Mouse (Mus musculus): ENCODE measurements around the gene Ctsj. TPM values are rescaled to one million over a fixed set of nuclear protein-coding genes. Genes with fewer than 3 reads are reported as not detected.
"Not testable (repeated sequence)": the region's sequence is repeated elsewhere in the genome, so short reads cannot be mapped to it uniquely, and the experiment has no call there.

Ctsj gene
- not detected in 2 replicates for polyA plus RNA-seq (2015; fragmentation: Nextera tagmentation; extraction: Ambion mirVana)

GRCm38 (mm10) chr13:61005859-61006258, at the start of gene Ctsj:
Gene Ctsj, minus strand, starts transcription at chr13:61005959.
- Histone ChIP-seq H3K27ac (ENCODE audit: low read length) (no peak within 1 kb of the TSS), H3K4me3 (ENCODE audit: low read length) (no peak within 1 kb of the TSS), H3K9me3 (ENCODE audit: control insufficient read depth, low read length) (no peaks in the 10 kb centered on the region; the same call in 1 of the 2 replicates), H3K36me3 (ENCODE audit: control insufficient read depth, insufficient read depth, low read length) (no peaks in the 10 kb centered on the region), H3K27me3 (ENCODE audit: control insufficient read depth, insufficient read depth, low read depth, low read length) (no peaks in the 10 kb centered on the region), H3K4me1 (replicated peaks; ENCODE audit: control insufficient read depth, insufficient read depth, low read length) (no peaks in the 10 kb centered on the region), H3K4me2 (ENCODE audit: low read depth, low read length) (no peak within 1 kb of the TSS), H3K9ac (ENCODE audit: low read length) (no peak within 1 kb of the TSS)
- no peak for ATAC-seq (ENCODE audit: low read depth)
- WGBS, result 69% methylated on average over 3 of the region's 3 CpGs

GRCm38 (mm10) chr13:61040531-61040930, 34.8 kb upstream of the Ctsj start, which contains the start of gene Ctsq:
Gene Ctsq, minus strand, starts transcription at chr13:61040631.
- Histone ChIP-seq H3K36me3 (ENCODE audit: control insufficient read depth, insufficient read depth, low read length) (no peaks in the 10 kb centered on the region), H3K4me3 (ENCODE audit: low read length) (no peak within 1 kb of the TSS), H3K4me1 (replicated peaks; ENCODE audit: control insufficient read depth, insufficient read depth, low read length) (no peaks in the 10 kb centered on the region), H3K27me3 (ENCODE audit: control insufficient read depth, insufficient read depth, low read depth, low read length) (no peaks in the 10 kb centered on the region), H3K27ac (ENCODE audit: low read length) (no peak within 1 kb of the TSS), H3K9me3 (ENCODE audit: control insufficient read depth, low read length) (no peaks in the 10 kb centered on the region), H3K9ac (ENCODE audit: low read length) (no peak within 1 kb of the TSS), H3K4me2 (ENCODE audit: low read depth, low read length) (no peak within 1 kb of the TSS)
- WGBS, result 54% methylated on average over 3 of the region's 3 CpGs
- no peak for ATAC-seq (ENCODE audit: low read depth)

GRCm38 (mm10) chr13:61022785-61023184, 17.0 kb upstream of the Ctsj start:
- Histone ChIP-seq H3K4me1 (replicated peaks; ENCODE audit: control insufficient read depth, insufficient read depth, low read length) (no peaks in the 10 kb centered on the region), H3K9ac (ENCODE audit: low read length) (no peak overlapping the region), H3K27ac (ENCODE audit: low read length) (no peak overlapping the region), H3K4me3 (ENCODE audit: low read length) (no peak overlapping the region), H3K4me2 (ENCODE audit: low read depth, low read length) (no peak overlapping the region), H3K27me3 (ENCODE audit: control insufficient read depth, insufficient read depth, low read depth, low read length) (no peaks in the 10 kb centered on the region), H3K9me3 (ENCODE audit: control insufficient read depth, low read length) (no peaks in the 10 kb centered on the region), H3K36me3 (ENCODE audit: control insufficient read depth, insufficient read depth, low read length) (no peaks in the 10 kb centered on the region)
- 78% methylated on average over 3 of the region's 3 CpGs for WGBS
- ATAC-seq (ENCODE audit: low read depth), result no peak

- Histone ChIP-seq H3K4me3 (ENCODE audit: low read length) (no peak overlapping the region), H3K9ac (ENCODE audit: low read length) (no peak overlapping the region), H3K4me1 (replicated peaks; ENCODE audit: control insufficient read depth, insufficient read depth, low read length) (no peaks in the 10 kb centered on the region), H3K27me3 (ENCODE audit: control insufficient read depth, insufficient read depth, low read depth, low read length) (no peaks in the 10 kb centered on the region), H3K27ac (ENCODE audit: low read length) (no peak overlapping the region), H3K9me3 (ENCODE audit: control insufficient read depth, low read length) (no peaks in the 10 kb centered on the region), H3K36me3 (ENCODE audit: control insufficient read depth, insufficient read depth, low read length) (no peaks in the 10 kb centered on the region), H3K4me2 (ENCODE audit: low read depth, low read length) (no peak overlapping the region)
- WGBS, result 78% methylated on average over 4 of the region's 6 CpGs
- no peak for ATAC-seq (ENCODE audit: low read depth)
Measured at GRCm38 (mm10) chr13:61021844-61022243, 16.1 kb upstream of the Ctsj start.

GRCm38 (mm10) chr13:61010171-61010570, 4.4 kb upstream of the Ctsj start:
- Histone ChIP-seq H3K4me3 (ENCODE audit: low read length) (no peak overlapping the region), H3K36me3 (ENCODE audit: control insufficient read depth, insufficient read depth, low read length) (no peaks in the 10 kb centered on the region), H3K27ac (ENCODE audit: low read length) (no peak overlapping the region), H3K9ac (ENCODE audit: low read length) (no peak overlapping the region), H3K4me1 (replicated peaks; ENCODE audit: control insufficient read depth, insufficient read depth, low read length) (no peaks in the 10 kb centered on the region), H3K9me3 (ENCODE audit: control insufficient read depth, low read length) (no peaks in the 10 kb centered on the region), H3K27me3 (ENCODE audit: control insufficient read depth, insufficient read depth, low read depth, low read length) (no peaks in the 10 kb centered on the region), H3K4me2 (ENCODE audit: low read depth, low read length) (no peak overlapping the region)
- WGBS, result 77% methylated on average over 4 of the region's 4 CpGs
- ATAC-seq (ENCODE audit: low read depth), result no peak

GRCm38 (mm10) chr13:60997600-60997999, 8.2 kb downstream of the Ctsj start:
- H3K4me2 ChIP-seq (ENCODE audit: low read depth, low read length), result no peak overlapping the region
- no peak for ATAC-seq (ENCODE audit: low read depth)
- H3K36me3 ChIP-seq (ENCODE audit: control insufficient read depth, insufficient read depth, low read length), result no peaks in the 10 kb centered on the region
- H3K4me1 ChIP-seq (replicated peaks; ENCODE audit: control insufficient read depth, insufficient read depth, low read length), result no peaks in the 10 kb centered on the region
- H3K4me3 ChIP-seq (ENCODE audit: low read length), result no peak overlapping the region
- peaks cover 2% of the 10 kb centered on the region; the same call in 1 of the 2 replicates for H3K9me3 ChIP-seq (ENCODE audit: control insufficient read depth, low read length)
- 41% methylated on average over 2 of the region's 2 CpGs for WGBS
- no peak overlapping the region for H3K9ac ChIP-seq (ENCODE audit: low read length)
- no peaks in the 10 kb centered on the region for H3K27me3 ChIP-seq (ENCODE audit: control insufficient read depth, insufficient read depth, low read depth, low read length)
- H3K27ac ChIP-seq (ENCODE audit: low read length), result no peak overlapping the region

DNA sequence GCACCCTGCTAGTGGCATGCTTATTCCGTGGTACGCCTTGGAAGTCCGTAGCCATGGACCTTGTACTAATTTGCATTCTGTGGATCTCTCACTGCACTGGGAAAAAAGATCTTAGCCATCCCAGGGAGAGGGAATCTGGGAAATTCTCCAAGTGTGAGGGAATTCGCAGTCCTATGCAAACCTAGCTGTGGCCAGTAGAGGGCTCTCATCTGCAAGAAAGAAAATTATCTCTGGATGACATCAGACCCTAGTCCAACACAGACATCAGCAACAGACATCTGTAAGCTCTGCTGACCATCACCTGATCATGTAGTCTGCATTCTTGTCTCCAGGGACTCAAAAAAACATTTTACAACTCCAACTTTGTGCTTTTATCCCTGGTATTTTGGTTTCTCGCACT, 18.8 kb downstream of the Ctsj start:
- not testable (repeated sequence) for H3K27ac ChIP-seq (ENCODE audit: low read length); ATAC-seq (ENCODE audit: low read depth); H3K9ac ChIP-seq (ENCODE audit: low read length); H3K36me3 ChIP-seq (ENCODE audit: control insufficient read depth, insufficient read depth, low read length); H3K4me1 ChIP-seq (replicated peaks; ENCODE audit: control insufficient read depth, insufficient read depth, low read length); H3K9me3 ChIP-seq (ENCODE audit: control insufficient read depth, low read length); H3K4me3 ChIP-seq (ENCODE audit: low read length); H3K4me2 ChIP-seq (ENCODE audit: low read depth, low read length); H3K27me3 ChIP-seq (ENCODE audit: control insufficient read depth, insufficient read depth, low read depth, low read length)
- 71% methylated on average over 4 of the region's 5 CpGs for WGBS

DNA sequence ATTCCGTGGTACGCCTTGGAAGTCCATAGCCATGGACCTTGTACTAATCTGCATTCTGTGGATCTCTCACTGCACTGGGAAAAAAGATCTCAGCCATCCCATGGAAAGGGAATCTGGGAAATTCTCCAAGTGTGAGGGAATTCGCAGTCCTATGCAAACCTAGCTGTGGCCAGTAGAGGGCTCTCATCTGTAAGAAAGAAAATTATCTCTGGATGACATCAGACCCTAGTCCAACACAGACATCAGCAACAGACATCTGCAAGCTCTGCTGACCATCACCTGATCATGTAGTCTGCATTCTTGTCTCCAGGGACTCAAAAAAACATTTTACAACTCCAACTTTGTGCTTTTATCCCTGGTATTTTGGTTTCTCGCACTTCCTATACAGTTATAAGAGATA, 33.4 kb downstream of the Ctsj start:
- H3K4me2 ChIP-seq (ENCODE audit: low read depth, low read length); H3K27ac ChIP-seq (ENCODE audit: low read length); H3K4me1 ChIP-seq (replicated peaks; ENCODE audit: control insufficient read depth, insufficient read depth, low read length); H3K4me3 ChIP-seq (ENCODE audit: low read length); H3K36me3 ChIP-seq (ENCODE audit: control insufficient read depth, insufficient read depth, low read length); H3K27me3 ChIP-seq (ENCODE audit: control insufficient read depth, insufficient read depth, low read depth, low read length); ATAC-seq (ENCODE audit: low read depth); H3K9ac ChIP-seq (ENCODE audit: low read length); H3K9me3 ChIP-seq (ENCODE audit: control insufficient read depth, low read length): not testable (repeated sequence)
- WGBS, result 70% methylated on average over 4 of the region's 4 CpGs

DNA sequence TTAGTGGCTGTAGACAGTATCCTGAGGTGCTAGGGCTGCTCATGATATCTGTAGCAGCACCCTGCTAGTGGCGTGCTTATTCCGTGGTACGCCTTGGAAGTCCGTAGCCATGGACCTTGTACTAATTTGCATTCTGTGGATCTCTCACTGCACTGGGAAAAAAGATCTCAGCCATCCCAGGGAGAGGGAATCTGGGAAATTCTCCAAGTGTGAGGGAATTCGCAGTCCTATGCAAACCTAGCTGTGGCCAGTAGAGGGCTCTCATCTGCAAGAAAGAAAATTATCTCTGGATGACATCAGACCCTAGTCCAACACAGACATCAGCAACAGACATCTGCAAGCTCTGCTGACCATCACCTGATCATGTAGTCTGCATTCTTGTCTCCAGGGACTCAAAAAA, 41.8 kb downstream of the Ctsj start:
- not testable (repeated sequence) for ATAC-seq (ENCODE audit: low read depth); H3K9ac ChIP-seq (ENCODE audit: low read length); H3K4me2 ChIP-seq (ENCODE audit: low read depth, low read length); H3K9me3 ChIP-seq (ENCODE audit: control insufficient read depth, low read length); H3K27me3 ChIP-seq (ENCODE audit: control insufficient read depth, insufficient read depth, low read depth, low read length); H3K36me3 ChIP-seq (ENCODE audit: control insufficient read depth, insufficient read depth, low read length); H3K27ac ChIP-seq (ENCODE audit: low read length); H3K4me1 ChIP-seq (replicated peaks; ENCODE audit: control insufficient read depth, insufficient read depth, low read length); H3K4me3 ChIP-seq (ENCODE audit: low read length)
- WGBS, result 19% methylated on average over 5 of the region's 5 CpGs

DNA sequence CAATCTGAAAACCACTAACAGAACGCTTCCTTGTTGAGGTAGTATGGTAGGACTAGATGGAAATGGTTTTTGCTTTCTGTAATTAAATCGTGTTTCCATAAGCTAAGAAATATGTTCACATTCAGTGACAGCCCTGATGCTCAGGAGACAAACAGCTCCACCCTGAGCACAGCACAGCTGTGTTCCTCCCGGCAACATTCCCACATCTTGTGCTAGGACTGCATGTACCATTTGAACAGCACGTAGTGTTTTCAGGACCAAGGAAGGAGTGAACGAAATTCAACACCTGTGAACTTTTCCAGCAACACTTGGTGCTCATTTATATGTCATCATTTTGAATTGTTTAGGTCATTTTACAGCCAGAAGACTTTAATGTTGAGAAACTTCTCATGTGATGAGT, 44.1 kb downstream of the Ctsj start:
- Histone ChIP-seq H3K9me3 (ENCODE audit: control insufficient read depth, low read length) (peaks cover 2% of the 10 kb centered on the region; the same call in 1 of the 2 replicates), H3K27ac (ENCODE audit: low read length) (no peak overlapping the region), H3K4me3 (ENCODE audit: low read length) (no peak overlapping the region), H3K9ac (ENCODE audit: low read length) (no peak overlapping the region), H3K4me2 (ENCODE audit: low read depth, low read length) (no peak overlapping the region), H3K4me1 (replicated peaks; ENCODE audit: control insufficient read depth, insufficient read depth, low read length) (no peaks in the 10 kb centered on the region), H3K27me3 (ENCODE audit: control insufficient read depth, insufficient read depth, low read depth, low read length) (no peaks in the 10 kb centered on the region), H3K36me3 (ENCODE audit: control insufficient read depth, insufficient read depth, low read length) (no peaks in the 10 kb centered on the region)
- no peak for ATAC-seq (ENCODE audit: low read depth)
- 65% methylated on average over 5 of the region's 5 CpGs for WGBS

Data from lung, embryonic 16.5 days (tissue).